Mouse (Mus musculus): Measurements from ENCODE around the gene Ttk.

DNA sequence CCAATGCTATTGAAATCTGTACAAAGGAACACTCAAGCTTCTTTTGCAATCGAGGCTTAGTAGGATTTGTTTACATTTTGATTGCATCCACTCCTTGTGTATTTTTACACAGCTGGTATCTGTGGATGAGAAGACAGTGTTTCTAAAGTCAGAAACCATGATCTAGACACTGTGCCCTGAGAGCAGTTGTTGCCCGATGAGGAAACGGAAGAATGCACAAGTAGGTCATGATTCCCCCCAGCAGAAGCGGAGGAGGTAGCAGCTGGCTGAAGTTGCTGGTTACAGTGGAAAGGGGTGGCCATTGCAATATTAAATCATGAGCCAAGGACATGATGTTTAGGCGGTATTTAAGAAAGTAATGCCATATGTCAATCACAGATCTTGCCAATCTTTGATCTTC is 53.7 kb downstream of the Ttk start:
- no peak for TF ChIP-seq CTCF (IDR thresholded peaks at IDR 0.05; ENCODE audit: low read depth, low read length)
- TF ChIP-seq POLR2A (IDR thresholded peaks at IDR 0.05; ENCODE audit: extremely low read depth, insufficient read depth, low read length), result no peak

All from liver, adult 2 months (tissue).